Mouse (Mus musculus) right cerebral cortex, postnatal 25 days (tissue): ENCODE measurements around the gene Gm17087.

Experiments used
- DNase-seq: peaks from one replicate; pipeline ENCODE4 v3.0.0; 2022

Gm17087 gene

DNA sequence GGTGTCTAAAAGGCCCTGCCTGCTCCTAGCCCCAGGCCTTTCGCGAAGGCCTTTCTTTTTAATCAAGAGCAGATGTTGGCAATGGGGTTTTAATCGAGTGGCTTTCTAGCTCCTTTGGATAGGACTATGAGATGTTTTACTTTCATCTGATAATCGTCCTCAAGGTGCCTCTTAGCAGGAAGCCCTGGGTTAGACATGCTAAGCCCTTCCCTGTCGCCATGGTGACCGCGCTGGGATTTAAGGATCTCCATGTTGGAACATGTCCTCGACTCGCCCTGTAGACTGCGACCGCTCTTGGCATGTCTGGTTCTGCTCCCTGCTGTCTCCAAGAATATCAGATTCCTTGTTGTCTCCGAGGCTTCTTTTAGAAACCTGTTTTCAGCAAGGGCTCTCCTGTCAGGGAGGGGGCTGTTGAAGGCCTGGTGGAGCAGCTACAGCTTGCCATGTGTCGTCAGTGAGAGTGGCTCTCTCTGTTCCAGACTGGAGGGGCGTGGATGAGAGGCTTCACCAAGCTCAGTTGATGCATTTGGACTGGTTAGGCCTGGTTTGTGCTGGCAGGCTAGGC is 24.7 kb downstream of the Gm17087 start:
- DNase-seq, result no peak

DNA sequence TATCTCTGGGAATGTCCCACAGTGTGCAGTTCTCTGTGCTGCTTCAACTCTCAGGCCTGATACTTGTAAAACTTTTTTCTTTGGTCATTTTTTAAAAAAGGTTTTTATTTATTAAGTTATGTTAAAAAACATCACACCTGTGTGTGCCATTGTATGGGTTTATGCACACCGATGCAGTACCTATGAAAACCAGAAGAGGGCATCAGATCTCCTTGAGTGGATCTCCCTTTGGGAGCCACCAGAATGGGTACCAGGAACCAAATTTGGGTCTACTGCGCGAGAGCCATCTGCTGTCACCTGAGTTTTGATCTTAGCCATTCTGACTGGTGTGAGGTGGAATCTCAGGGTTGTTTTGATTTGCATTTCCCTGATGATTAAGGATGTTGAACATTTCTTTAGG is 28.6 kb downstream of the Gm17087 start:
- DNase-seq, result no peak

DNA sequence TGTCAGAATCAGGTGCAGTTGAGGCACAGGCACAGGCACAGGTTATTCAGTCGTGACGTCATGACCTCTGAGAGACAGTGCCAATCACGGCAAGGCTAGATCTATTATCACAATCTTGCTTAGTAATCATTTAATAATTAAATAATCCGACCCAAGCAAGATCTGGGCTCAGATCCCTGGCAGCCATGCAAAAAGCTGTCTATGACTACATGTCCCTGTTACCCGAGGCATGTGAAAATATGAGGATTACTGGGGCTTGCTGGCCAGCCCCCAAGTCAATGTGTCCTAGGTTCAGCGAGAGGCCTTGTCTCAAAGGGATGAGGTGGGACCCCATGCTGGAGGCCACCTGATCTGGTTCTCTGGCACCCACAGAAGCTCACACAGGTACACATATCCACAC is 30.2 kb downstream of the Gm17087 start:
- no peak for DNase-seq

DNA sequence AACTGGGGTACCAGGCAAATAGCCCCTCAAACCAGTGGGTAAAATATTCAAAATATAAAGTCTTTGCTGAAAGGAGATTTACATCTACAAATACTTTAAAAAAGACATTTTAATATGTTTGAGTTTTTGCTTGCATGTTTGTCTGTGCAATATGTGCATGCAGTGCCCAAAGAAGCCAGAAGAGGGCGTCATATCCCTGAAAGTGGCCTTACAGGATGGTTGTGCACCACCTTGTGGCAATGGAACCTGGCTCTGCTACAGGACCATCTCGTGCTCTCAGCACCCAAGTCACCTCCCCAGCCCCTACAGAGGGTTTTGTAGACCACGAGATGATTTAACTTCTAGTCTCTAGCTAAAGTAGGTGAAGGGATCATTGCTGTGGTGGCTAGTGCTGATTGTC is 32.9 kb downstream of the Gm17087 start:
- no peak for DNase-seq

DNA sequence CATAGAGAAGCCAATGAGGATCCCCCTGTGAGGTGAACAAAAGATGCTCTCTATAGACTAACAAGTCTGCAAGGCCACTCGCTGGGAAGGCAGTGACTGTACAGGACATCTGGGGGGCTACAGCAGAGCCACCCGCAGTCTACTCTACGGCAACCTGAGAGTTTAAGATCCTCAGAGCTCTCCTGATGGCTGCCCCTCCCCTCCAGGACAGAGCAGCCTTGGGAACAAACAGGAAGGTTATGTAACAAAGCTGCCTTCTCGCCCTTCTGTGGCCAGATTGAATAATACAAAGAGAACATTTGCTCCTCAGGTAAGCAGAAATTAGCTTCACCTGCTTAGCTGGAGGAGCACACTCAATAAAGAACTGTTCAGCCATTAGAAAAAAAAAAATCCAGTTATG is 34.1 kb downstream of the Gm17087 start:
- no peak for DNase-seq

DNA sequence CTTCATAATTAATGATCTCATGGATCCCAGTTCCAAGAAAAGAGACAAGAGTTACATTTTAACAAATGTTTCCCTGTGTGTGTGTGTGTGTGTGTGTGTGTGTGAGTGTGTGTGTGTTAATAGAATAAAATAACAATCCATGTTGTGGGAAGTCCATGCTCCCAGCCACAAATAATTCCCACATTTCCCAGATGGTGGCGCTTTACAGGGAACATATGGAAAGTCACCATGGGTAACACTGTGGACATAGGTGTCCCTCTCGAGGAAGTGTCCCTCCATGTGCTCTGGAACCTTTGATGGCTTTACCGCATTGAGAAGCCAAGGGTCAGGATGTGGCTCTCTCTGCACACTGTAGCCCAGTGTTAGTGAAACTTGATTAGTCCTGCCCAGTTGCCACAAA is 38.1 kb downstream of the Gm17087 start:
- no peak for DNase-seq

DNA sequence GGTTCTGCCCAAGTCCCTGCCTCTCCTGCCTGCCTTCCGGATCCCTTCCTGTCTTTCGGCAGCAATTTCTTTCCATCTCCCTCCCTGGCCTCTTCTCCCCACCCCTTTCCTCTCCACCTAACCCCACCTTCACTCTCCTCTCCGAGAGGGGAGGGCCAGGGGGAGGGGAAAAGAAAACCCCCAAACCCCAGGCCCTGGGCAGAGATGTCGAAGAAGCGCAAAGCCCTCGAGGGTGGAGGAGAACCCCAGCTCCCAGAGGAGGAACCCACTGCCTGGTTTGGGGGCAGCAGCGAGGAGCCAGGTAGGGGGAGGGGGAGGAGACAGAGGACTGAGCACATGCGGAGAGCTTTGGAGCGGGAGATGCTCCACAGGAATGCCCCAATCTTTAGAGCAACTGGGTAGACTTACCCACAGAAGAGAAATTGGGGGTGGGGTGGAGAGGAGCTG is 39.9 kb downstream of the Gm17087 start:
- peak; percentile 70 for DNase-seq

DNA sequence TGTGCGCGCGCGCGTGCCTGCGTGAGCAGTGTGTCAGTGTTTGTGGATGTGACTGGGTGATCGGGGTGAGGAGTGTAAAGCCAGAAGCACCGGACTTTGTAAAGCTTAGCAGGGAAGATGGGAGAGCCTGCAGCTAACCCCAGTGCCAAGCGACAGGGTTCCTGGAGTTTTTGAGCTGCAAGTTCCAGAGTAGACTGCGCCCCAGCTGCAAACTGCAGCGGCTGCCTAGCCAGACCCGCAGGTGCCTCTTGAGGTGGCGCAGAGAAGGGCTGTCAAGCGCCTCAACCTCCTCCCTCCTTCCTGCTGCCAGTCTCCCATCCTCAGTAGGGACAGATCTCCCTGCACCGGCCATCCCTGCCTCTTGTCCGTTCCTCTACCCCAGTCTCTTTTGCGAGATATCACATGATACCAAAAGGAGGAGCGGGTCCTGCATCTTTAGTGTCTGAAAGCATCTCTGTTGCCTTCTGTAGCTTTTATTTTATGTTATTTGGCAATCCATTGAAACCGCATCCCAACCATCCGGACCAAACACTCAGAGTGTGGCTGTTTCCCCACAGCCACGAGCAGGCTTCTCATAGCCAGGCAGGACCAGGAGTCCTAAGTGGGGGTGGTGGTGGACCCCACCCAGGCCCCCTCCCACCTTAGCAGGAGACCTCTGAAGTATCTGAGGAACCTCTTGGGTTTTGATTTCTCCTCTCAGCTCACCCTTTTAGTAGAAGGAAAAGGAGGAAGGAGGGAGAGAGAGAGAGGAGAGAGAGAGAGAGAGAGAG is 40.6 kb downstream of the Gm17087 start:
- peak; percentile 52 for DNase-seq

DNA sequence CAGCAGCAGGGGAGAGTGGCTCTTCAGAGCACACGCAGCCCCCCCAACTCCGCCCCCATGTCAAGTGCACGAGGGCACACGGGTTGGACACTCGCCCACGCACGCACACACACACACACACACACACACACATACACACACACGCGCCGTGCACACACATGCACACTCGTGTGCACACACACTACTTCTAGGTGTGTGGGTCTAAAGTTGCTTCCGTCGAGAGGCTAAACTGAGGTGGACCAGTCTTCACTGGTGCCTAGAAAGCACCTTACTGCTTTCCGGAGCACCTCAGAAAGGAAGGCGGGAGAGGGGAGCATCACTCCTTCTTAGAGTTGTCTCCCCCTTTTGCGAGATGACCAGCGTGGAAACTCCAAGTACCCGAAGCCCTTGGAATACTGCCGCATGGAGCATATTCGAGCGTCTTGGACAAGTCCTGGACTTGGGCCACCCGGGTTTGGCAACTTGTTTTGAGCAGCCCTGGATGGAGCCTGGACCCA is 41.5 kb downstream of the Gm17087 start, which contains the start of gene Pde10a:
Gene Pde10a, plus strand, starts transcription at position 148 of the 497 bp plus-strand sequence.
- peak; percentile 24 for DNase-seq

DNA sequence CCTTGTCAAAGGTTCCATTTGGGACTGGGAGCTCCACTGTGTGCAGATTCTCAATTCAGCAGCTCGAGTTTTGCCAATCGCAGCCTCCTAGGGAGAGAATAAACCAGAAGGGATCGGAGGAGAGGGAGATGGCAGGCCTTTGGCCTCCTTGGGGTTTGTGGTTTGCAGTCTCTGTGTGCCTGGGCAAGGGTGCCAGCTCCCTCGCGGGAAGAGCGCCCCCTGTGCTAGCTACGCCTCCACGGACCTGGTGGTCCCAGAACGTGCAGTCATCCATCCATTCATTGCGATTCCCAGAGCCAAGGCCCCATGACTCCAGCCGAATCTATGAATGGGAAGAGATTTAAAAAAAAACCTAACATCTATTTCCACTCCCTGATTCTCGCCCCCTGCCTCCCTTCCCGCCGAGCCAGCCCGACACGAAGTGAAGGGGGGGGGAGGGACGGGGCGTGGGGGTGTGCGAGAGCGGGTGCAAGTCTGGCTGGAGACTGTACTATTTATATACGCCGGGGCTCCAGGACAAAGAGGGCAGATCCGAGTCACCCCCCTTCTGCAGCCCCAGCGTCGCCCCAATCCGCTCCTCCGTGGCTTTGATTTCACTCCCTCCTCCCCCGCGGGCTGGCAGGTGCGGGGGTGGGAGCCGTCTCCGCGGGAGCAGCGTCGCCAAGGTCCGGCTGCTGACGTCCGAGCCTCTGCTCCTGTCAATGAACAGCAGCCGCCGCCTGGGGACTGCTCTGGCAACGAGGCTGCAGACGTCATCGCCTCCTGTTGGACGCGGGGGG is 42.2 kb downstream of the Gm17087 start:
- DNase-seq, result peak; percentile 93

DNA sequence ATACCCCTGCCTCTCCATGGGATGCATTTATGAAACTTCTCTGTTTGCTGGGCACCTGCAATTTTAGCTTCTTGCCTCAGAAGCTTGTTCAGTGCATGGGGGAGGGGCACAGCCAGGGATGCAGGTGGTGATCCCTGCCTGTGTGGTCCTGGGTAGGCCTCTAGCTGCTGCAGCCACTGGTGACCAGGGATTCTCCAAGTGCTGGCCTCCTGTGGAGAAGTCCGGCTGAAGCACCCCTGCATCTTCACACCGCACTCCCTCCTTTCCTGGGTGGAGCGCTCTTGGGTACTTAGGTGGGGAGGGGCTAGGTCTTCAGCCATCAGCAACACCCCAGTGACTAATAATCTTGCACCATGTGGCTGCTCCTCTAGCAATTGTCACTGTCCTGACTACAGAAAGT is 42.8 kb downstream of the Gm17087 start:
- no peak for DNase-seq

DNA sequence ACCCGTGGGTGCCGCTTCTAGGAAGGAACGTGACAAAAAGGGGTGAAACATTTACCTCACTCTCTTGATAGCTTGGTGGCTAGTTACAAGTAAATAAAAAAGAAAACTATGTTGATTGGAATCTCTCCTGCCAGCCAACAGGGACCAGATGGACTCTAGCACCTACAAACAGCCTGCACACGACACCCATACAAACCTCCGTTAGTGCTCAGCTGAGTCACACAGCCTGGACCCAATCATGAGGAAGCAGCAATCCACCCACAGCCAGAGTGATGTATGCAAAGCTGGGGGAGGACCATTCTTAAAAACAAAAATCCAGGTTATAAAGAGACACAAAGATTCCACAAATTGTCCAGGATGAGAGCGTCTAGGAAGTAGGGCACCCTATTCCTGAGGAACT is 50.7 kb downstream of the Gm17087 start:
- DNase-seq, result peak; percentile 72
